Mouse (Mus musculus) embryonic fibroblast, embryonic 13.5 days (primary cell): ENCODE measurements around the gene Cast. TPM values are rescaled to one million over a fixed set of nuclear protein-coding genes. Genes with fewer than 3 reads are reported as not detected.

ENCODE experiments used
- H3K27ac ChIP-seq: 2 replicates; pipeline ENCODE4 v1.5.1; 2012; ENCODE audit warnings: low read length, control low read depth, inconsistent platforms; ENCODE audit not compliant: insufficient read depth
- H3K4me1 ChIP-seq: 2 replicates; pipeline ENCODE4 v1.6.1; 2011; ENCODE audit warnings: low read length; ENCODE audit not compliant: control insufficient read depth, insufficient read depth
- H3K4me3 ChIP-seq: 2 replicates; pipeline ENCODE4 v1.5.1; 2011; ENCODE audit warnings: mild to moderate bottlenecking, control low read depth, low read length; ENCODE audit not compliant: insufficient read depth
- CTCF ChIP-seq: IDR thresholded peaks from 2 replicates; pipeline ENCODE4 v1.5.1; 2011; ENCODE audit warnings: mild to moderate bottlenecking, control low read depth, low read length, moderate library complexity, borderline replicate concordance; ENCODE audit not compliant: insufficient read depth
- POLR2A ChIP-seq: IDR thresholded peaks from 2 replicates; pipeline ENCODE4 v1.6.1; 2011; ENCODE audit warnings: low read depth, mild to moderate bottlenecking, control low read depth, low read length, moderate library complexity
- polyA plus RNA-seq: library from polyadenylated mRNA; stranded (reverse); fragments of >200 nt; gene quantifications from 2 replicates; pipeline ENCODE4 v1.2.4, GENCODE M21; 2011; ENCODE audit warnings: low read depth; ENCODE audit not compliant: missing spikeins, insufficient read length

The Cast gene
- polyA plus RNA-seq, 1 experiment: 136 TPM

DNA sequence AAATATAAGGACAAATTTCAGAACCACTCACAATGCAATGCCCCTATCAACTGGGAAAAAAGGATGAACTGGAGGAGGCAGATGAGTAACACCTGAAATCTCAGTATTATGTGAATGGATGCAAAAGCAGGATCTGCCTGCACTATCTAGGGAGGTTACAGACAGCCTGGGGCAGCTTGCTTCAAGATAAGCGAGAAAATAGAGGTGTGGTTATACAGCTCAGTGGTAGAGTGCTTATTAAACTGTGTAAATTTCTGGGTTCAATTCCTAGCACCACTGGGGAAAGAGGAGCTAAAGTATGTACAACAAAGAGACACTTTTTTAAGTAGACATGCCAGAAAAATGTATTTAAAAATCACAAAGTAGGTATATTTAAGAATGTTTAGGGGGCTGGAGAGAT is 14.2 kb downstream of the Cast start:
- Histone ChIP-seq H3K4me3 (no peak overlapping the region), H3K4me1 (no peaks in the 10 kb centered on the region), H3K27ac (no peak overlapping the region)
- TF ChIP-seq POLR2A (no peak), CTCF (no peak)

DNA sequence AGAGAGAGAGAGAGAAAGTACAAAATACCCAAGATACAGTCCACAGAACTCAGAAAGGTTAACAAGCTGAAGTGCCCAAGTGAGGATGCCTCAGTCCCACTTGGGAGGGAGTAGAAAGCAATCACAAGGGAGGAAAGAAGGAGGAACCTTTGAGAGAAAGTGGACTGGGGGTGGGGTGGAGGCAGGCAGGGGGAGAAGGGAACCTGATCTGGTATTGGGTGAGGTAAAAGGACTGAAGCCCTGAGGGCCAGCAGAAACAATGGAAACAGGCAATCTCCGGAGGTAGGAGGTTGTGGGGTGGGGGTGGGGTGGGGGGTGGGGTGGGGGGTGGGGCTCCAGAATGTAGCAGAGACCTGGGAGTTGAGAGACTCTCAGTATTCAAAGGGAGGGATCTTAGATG is 20.9 kb downstream of the Cast start:
- TF ChIP-seq POLR2A: no peak
- no peak overlapping the region for H3K27ac ChIP-seq

DNA sequence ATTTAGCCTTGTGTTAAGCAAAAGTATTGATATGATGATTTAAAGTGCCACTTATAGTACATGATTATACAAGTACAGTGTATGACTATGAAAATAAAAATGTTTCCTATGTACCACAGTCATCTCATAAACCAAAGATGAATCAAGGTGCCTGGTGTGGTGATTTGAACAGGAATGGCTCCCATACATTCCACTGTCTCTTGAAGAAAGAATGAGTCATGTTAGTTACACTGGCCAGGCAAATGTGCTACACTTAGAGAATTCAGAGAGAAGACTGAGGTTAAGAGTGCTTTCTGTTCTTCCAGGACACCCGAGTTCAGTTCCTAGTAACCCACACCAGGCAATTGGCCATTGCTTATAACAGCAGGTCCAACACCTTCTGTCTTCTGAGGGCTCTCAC is 36.5 kb downstream of the Cast start:
- H3K4me1 ChIP-seq: peaks cover 4% of the 10 kb centered on the region
- TF ChIP-seq CTCF (no peak), POLR2A (no peak)

More for the DNA sequence above, 20.9 kb downstream of the Cast start:
- H3K4me3 ChIP-seq: no peak overlapping the region
- no peaks in the 10 kb centered on the region for H3K4me1 ChIP-seq

DNA sequence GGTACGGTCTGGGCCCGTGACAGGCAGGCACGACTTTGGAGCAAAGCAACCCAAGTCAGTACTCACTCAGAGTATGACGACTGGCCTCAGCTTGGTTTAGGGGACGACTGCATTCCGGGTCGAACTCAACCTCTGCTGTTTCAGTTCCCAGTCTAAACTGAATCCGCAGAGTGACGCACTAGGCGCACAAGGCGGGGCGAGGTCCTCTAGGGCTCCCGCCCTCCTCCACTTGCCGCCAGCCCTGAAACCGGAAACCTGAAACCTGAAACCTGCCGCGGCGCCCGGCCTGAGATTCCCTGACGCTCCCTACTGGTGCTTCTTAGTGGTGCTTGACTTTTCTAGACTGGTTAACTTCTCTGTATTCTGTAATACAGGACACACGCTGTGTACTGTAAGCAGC is 38.1 kb downstream of the Cast start:
- peak overlapping the region; percentile 82 for H3K27ac ChIP-seq
- H3K4me1 ChIP-seq: peaks cover 8% of the 10 kb centered on the region
- peak overlapping the region; percentile 45 for H3K4me3 ChIP-seq
- TF ChIP-seq POLR2A (peak; percentile 96), CTCF (no peak)

More for the DNA sequence above, 36.5 kb downstream of the Cast start:
- peak overlapping the region; percentile 72; the same call in 1 of the 2 replicates for H3K27ac ChIP-seq
- no peak overlapping the region for H3K4me3 ChIP-seq

DNA sequence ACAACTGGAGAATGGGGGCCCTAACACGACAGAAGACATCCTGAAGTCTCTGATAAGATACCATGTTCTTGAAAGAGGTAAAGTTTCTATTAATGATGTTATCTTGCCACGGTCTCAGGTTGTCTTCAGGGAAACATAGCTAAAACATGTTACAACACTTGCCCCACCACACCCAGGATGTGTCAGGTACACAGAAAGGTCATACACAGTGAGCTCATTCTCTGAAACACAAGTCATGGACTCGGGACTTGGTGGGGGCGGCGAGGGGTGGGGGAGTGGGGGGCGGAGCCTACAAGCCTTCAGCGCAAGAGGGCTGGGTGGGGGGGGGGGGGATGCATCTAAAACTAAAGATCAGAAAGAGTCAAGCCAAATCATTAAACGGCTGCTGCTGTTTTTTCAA is 38.7 kb downstream of the Cast start:
- Histone ChIP-seq H3K4me1 (peaks cover 9% of the 10 kb centered on the region), H3K27ac (peak overlapping the region; percentile 82), H3K4me3 (peak overlapping the region; percentile 62)
- TF ChIP-seq CTCF (no peak), POLR2A (no peak)

DNA sequence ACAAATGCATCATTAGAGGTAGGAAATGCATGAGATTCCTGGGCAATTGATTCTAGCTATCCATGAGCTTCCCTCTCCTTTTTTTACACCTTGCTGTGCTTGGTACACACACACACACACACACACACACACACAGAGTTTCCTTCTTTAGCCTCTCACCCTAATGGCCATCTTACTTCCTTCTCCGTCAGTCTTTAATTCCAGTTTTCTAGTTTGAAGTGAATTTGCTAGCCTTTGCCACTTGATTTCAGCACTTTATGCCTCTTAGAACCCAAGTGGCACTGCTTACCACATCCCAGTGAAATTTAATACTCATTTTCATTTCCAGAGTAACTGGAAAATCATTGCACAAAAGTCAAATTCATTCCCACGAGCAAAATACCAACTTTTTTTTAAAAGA is 41.4 kb downstream of the Cast start:
- H3K27ac ChIP-seq: peak overlapping the region; percentile 57; the same call in 1 of the 2 replicates
- H3K4me1 ChIP-seq: peaks cover 6% of the 10 kb centered on the region; the same call in 1 of the 2 replicates
- no peak overlapping the region for H3K4me3 ChIP-seq
- no peak for TF ChIP-seq POLR2A
- TF ChIP-seq CTCF: no peak

DNA sequence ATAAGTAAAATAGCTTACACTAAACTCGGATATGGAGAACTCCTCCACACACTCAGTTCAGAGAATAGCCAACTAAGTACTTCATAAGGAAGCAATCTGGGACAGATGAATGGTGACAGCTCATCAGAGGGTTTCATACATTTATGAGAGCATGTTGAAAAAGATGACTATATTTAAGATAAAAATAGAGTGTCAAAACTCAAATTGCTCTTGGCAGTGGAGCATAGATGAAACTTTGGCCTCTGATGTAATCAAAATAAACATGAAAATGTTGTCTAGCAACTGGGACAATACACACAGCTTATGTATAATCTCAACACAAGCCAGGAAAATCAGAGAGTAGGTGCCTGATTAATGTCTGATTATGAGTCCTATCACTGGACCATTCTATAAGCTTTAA is 45.9 kb downstream of the Cast start:
- Histone ChIP-seq H3K4me3 (no peak overlapping the region), H3K27ac (no peak overlapping the region)
- TF ChIP-seq POLR2A: no peak
- TF ChIP-seq CTCF: no peak

DNA sequence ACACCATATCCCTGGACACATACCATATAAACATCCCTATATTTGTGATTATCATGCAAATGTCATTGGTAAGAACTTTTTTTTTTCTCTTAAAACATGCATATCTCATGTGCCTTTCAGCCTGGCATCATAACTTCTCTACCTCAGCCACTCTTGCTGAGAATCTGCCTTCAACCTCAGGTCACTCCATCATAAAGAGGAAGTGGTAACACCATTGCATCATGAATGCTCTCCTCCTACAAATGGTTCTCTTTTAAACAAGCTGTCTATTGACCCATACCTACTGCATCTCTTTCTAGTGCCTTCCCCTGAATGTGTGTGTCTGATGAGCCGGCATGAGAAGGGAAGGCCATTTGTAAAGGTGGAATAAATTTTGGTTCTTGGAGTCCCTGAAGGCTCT is 49.5 kb downstream of the Cast start:
- TF ChIP-seq POLR2A (no peak), CTCF (no peak)
- no peak overlapping the region for H3K4me3 ChIP-seq
- no peaks in the 10 kb centered on the region for H3K4me1 ChIP-seq
- H3K27ac ChIP-seq: no peak overlapping the region

More for the DNA sequence above, 45.9 kb downstream of the Cast start:
- H3K4me1 ChIP-seq: peaks cover 6% of the 10 kb centered on the region; the same call in 1 of the 2 replicates

DNA sequence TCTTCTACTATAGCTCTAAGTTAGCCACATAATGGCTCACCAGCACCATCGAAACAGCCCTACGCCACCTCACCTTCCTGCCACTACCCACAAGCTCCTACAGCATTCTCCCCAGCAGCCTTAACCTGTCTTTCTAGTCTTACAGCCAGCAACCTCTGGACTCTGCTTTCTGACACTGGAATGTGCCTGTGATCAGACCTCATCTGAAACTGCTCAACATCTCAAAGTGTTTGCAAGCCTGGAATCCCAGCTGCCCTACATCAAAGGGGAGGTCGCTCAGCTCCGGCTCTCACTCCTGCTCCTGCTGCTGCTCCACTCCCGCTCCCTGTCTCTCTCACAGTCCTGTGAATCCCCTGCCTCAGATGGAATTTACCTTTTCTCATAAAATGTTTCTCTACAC is 65.4 kb downstream of the Cast start:
- TF ChIP-seq POLR2A (no peak), CTCF (no peak)
- no peaks in the 10 kb centered on the region for H3K4me1 ChIP-seq

DNA sequence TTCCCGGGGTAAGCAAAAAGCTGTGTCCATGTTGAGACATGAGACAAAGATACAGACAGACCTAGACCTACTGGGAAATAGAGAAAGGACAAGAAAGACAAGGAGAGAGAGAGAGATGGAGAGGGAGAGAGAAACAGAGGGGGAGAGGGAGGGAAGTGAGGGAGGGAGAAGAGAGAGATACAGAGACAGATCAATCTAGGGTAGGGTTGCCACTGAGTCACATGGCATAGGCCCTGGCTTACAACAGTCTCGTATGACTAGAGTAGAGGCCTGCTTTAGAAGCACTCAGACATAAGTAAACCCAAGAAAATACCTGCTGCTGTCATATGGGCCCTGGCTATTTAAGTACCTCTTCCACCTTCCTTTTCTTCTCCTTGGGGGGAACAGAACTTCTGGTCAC is 72.2 kb downstream of the Cast start:
- TF ChIP-seq CTCF: no peak
- no peak for TF ChIP-seq POLR2A

More for the DNA sequence above, 65.4 kb downstream of the Cast start:
- no peak overlapping the region for H3K4me3 ChIP-seq
- H3K27ac ChIP-seq: no peak overlapping the region

DNA sequence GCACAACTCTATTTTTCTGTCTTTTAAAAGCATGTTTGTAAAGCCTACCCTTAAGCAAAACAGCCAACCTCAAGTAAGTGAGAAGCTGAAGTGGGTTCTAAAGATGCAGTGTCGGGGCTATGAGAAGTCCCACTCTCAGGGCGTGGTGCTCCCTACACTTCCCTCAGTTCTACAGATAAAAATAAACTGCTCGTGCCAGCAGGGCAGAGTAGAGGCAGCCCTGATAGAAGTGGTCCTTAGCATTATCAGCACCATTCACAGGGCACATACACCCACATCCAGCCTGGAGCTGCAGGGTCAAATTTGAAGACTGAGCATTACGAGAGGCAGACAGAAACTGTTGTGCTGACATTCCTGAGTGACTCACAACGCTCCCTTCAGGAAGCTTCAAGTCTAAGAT is 72.8 kb downstream of the Cast start:
- Histone ChIP-seq H3K4me3 (no peak overlapping the region), H3K27ac (no peak overlapping the region), H3K4me1 (no peaks in the 10 kb centered on the region)
- TF ChIP-seq POLR2A (no peak), CTCF (no peak)

More for the DNA sequence above, 72.2 kb downstream of the Cast start:
- no peak overlapping the region for H3K4me3 ChIP-seq
- no peak overlapping the region for H3K27ac ChIP-seq
- no peaks in the 10 kb centered on the region for H3K4me1 ChIP-seq
